In genomic region chr1:119308719-119309365, GRCm38 (mm10) we compare ENCODE assay signal across 10 mouse cellular contexts.
DNase-seq lines count a peak whose midpoint lies in the region; ATAC-seq and TF ChIP-seq lines count a peak whose summit lies in the region.
"Had no signal": no experiment of that assay in that cellular context is flagged by ENCODE, and none has a peak within 500 bp of the region (broad histone marks: within the 10 kb centered on the region; RNA-seq: fewer than 3 reads in every experiment).

No protein-coding gene starts in this region.

- no peak overlapping the region for H3K27ac ChIP-seq in neural tube, embryonic 14.5 days (ENCODE audit: low read depth, low read length)
- H3K27ac ChIP-seq in neural tube, embryonic 15.5 days (replicated peaks): no peak overlapping the region
- H3K27ac ChIP-seq in hindbrain, postnatal 0 days: peak overlapping the region; percentile 15
- H3K27ac ChIP-seq in stomach, embryonic 15.5 days: no peak overlapping the region
- no peak overlapping the region for H3K27ac ChIP-seq in thymus, adult 2 months (ENCODE audit: control insufficient read depth, insufficient read depth, low read length)
- H3K27ac ChIP-seq: neural tube, embryonic 13.5 days had no signal

- no peak overlapping the region for H3K9ac ChIP-seq in neural tube, embryonic 14.5 days (replicated peaks; ENCODE audit: low read depth, low read length)
- H3K9ac ChIP-seq in neural tube, embryonic 15.5 days (replicated peaks): no peak overlapping the region
- no peak overlapping the region for H3K9ac ChIP-seq in hindbrain, postnatal 0 days (replicated peaks; ENCODE audit: low read length)
- no peak overlapping the region for H3K9ac ChIP-seq in stomach, embryonic 15.5 days
- H3K9ac ChIP-seq: neural tube, embryonic 13.5 days had no signal

- WGBS in neural tube, embryonic 14.5 days: 69% methylated on average over 9 of the region's 9 CpGs
- 66% methylated on average over 9 of the region's 9 CpGs for WGBS in neural tube, embryonic 15.5 days
- WGBS in hindbrain, postnatal 0 days: 54% methylated on average over 9 of the region's 9 CpGs
- 63% methylated on average over 9 of the region's 9 CpGs for WGBS in stomach, embryonic 15.5 days
- 83% methylated on average over 9 of the region's 9 CpGs for WGBS in thymus, adult 2 months

- no peak for TF ChIP-seq POLR2A in thymus, adult 2 months (IDR thresholded peaks at IDR 0.05; ENCODE audit: control insufficient read depth, extremely low read depth, insufficient read depth, low read length, poor library complexity)

- H3K4me2 ChIP-seq in neural tube, embryonic 14.5 days (ENCODE audit: low read depth, low read length): no peak overlapping the region
- H3K4me2 ChIP-seq in neural tube, embryonic 15.5 days: no peak overlapping the region
- no peak overlapping the region for H3K4me2 ChIP-seq in hindbrain, postnatal 0 days (ENCODE audit: low read depth, low read length)
- H3K4me2 ChIP-seq in stomach, embryonic 15.5 days: no peak overlapping the region
- H3K4me2 ChIP-seq: neural tube, embryonic 13.5 days had no signal

- H3K36me3 ChIP-seq in neural tube, embryonic 14.5 days (ENCODE audit: control insufficient read depth, insufficient read depth, low read length): no peaks in the 10 kb centered on the region
- no peaks in the 10 kb centered on the region for H3K36me3 ChIP-seq in neural tube, embryonic 15.5 days
- no peaks in the 10 kb centered on the region for H3K36me3 ChIP-seq in hindbrain, postnatal 0 days (ENCODE audit: insufficient read depth, low read length)
- H3K36me3 ChIP-seq in stomach, embryonic 15.5 days: no peaks in the 10 kb centered on the region
- H3K36me3 ChIP-seq in thymus, adult 2 months (ENCODE audit: control insufficient read depth, insufficient read depth, low read length): no peaks in the 10 kb centered on the region
- H3K36me3 ChIP-seq: neural tube, embryonic 13.5 days had no signal

- ATAC-seq in neural tube, embryonic 14.5 days (ENCODE audit: low read depth): peak; percentile 41; the same call in 1 of the 2 replicates
- no peak for ATAC-seq in neural tube, embryonic 15.5 days (ENCODE audit: low FRiP score)
- ATAC-seq in hindbrain, postnatal 0 days: peak; percentile 88
- 0 out of 2 replicates have a peak, but pooled peaks have one; percentile 16 for ATAC-seq in stomach, embryonic 15.5 days (ENCODE audit: insufficient read depth, low FRiP score, low read depth)
- ATAC-seq in granulocyte monocyte progenitor cell, adult 5-6 weeks (replicated peaks; ENCODE audit: poor library complexity, severe bottlenecking): no peak
- ATAC-seq: CD4-positive, CD25-positive, alpha-beta regulatory T cell, adult 4 months had no signal

- peak; percentile 59 for TF ChIP-seq CTCF in hindbrain, postnatal 0 days (IDR thresholded peaks at IDR 0.05; ENCODE audit: low read depth)
- TF ChIP-seq CTCF in thymus, adult 2 months (IDR thresholded peaks at IDR 0.05; ENCODE audit: borderline replicate concordance, control insufficient read depth, extremely low read depth, insufficient read depth, low read length, poor library complexity): no peak

- no peaks in the 10 kb centered on the region for H3K4me1 ChIP-seq in neural tube, embryonic 14.5 days (ENCODE audit: control insufficient read depth, insufficient read depth, low read length)
- peaks cover 8% of the 10 kb centered on the region; the same call in 1 of the 2 replicates for H3K4me1 ChIP-seq in neural tube, embryonic 15.5 days
- H3K4me1 ChIP-seq in hindbrain, postnatal 0 days (ENCODE audit: insufficient read depth, low read length): no peaks in the 10 kb centered on the region
- peaks cover 9% of the 10 kb centered on the region for H3K4me1 ChIP-seq in stomach, embryonic 15.5 days
- H3K4me1 ChIP-seq in thymus, adult 2 months (replicated peaks; ENCODE audit: control insufficient read depth, insufficient read depth, low read length): no peaks in the 10 kb centered on the region

- H3K4me3 ChIP-seq in neural tube, embryonic 14.5 days (ENCODE audit: low read depth, low read length): no peak overlapping the region
- no peak overlapping the region for H3K4me3 ChIP-seq in neural tube, embryonic 15.5 days (replicated peaks)
- H3K4me3 ChIP-seq in hindbrain, postnatal 0 days (ENCODE audit: low read length): no peak overlapping the region
- H3K4me3 ChIP-seq in stomach, embryonic 15.5 days (replicated peaks): no peak overlapping the region
- no peak overlapping the region for H3K4me3 ChIP-seq in thymus, adult 2 months (ENCODE audit: control insufficient read depth, insufficient read depth, low read length)
- H3K4me3 ChIP-seq: neural tube, embryonic 13.5 days had no signal

- no peaks in the 10 kb centered on the region for H3K27me3 ChIP-seq in neural tube, embryonic 14.5 days (ENCODE audit: control insufficient read depth, insufficient read depth, low read length)
- H3K27me3 ChIP-seq in neural tube, embryonic 15.5 days (replicated peaks): no peaks in the 10 kb centered on the region
- H3K27me3 ChIP-seq in hindbrain, postnatal 0 days (ENCODE audit: insufficient read depth, low read length): no peaks in the 10 kb centered on the region
- no peaks in the 10 kb centered on the region for H3K27me3 ChIP-seq in stomach, embryonic 15.5 days (replicated peaks)
- no peaks in the 10 kb centered on the region for H3K27me3 ChIP-seq in thymus, adult 2 months (ENCODE audit: control insufficient read depth, insufficient read depth, low read length)

- peak; percentile 65 to 69 for DNase-seq in cerebellum, postnatal 14 days
- DNase-seq in cerebellum, adult 11 months: no peak
- peak; percentile 80 for DNase-seq in hindbrain, postnatal 0 days (ENCODE audit: low spot score)
- DNase-seq in thymus, adult 2 months: no peak

- no peaks in the 10 kb centered on the region for H3K9me3 ChIP-seq in neural tube, embryonic 14.5 days (ENCODE audit: control insufficient read depth, low read length)
- H3K9me3 ChIP-seq in neural tube, embryonic 15.5 days (replicated peaks): no peaks in the 10 kb centered on the region
- H3K9me3 ChIP-seq in hindbrain, postnatal 0 days (ENCODE audit: low read length): no peaks in the 10 kb centered on the region; the same call in 1 of the 2 replicates
- H3K9me3 ChIP-seq in stomach, embryonic 15.5 days: no peaks in the 10 kb centered on the region
- H3K9me3 ChIP-seq: neural tube, embryonic 13.5 days had no signal

Comparison
In these comparisons a context has a peak if more than half of its experiments do, and no peak if none do; other contexts are left out.
1. DNase-seq: peak in cerebellum, postnatal 14 days (2 of 2) and hindbrain, postnatal 0 days (single experiment); none in cerebellum, adult 11 months (single experiment) and thymus, adult 2 months (single experiment).
2. ATAC-seq: peak in neural tube, embryonic 14.5 days (single experiment), hindbrain, postnatal 0 days (single experiment) and stomach, embryonic 15.5 days (single experiment); none in neural tube, embryonic 15.5 days (single experiment) and granulocyte monocyte progenitor cell, adult 5-6 weeks (single experiment).